Comparison of ENCODE assay signal across 9 mouse cellular contexts in genomic region chr13:58090643-58091042, GRCm38 (mm10). TPM values are rescaled to one million over a fixed set of nuclear protein-coding genes. Genes with fewer than 3 reads are reported as not detected.
DNase-seq lines count a peak whose midpoint lies in the region; ATAC-seq and TF ChIP-seq lines count a peak whose summit lies in the region.
"Had no signal": no experiment of that assay in that cellular context is flagged by ENCODE, and none has a peak within 500 bp of the region (broad histone marks: within the 10 kb centered on the region; RNA-seq: fewer than 3 reads in every experiment).

No protein-coding gene starts in this region.

- no peak overlapping the region for H3K9ac ChIP-seq in forebrain, embryonic 12.5 days
- no peak overlapping the region for H3K9ac ChIP-seq in liver, embryonic 12.5 days

- no peak for TF ChIP-seq CTCF in olfactory bulb, adult 2 months (IDR thresholded peaks at IDR 0.05; ENCODE audit: insufficient read depth, low read depth, low read length)

- H3K27me3 ChIP-seq in forebrain, embryonic 12.5 days, result no peaks in the 10 kb centered on the region
- H3K27me3 ChIP-seq in liver, embryonic 12.5 days (replicated peaks), result no peaks in the 10 kb centered on the region

- TF ChIP-seq POLR2A in olfactory bulb, adult 2 months (IDR thresholded peaks at IDR 0.05; ENCODE audit: insufficient read depth, low read depth, low read length), result no peak

- H3K27ac ChIP-seq in forebrain, embryonic 12.5 days, result peak overlapping the region; percentile 21; the same call in 1 of the 2 replicates
- H3K27ac ChIP-seq in olfactory bulb, adult 2 months (ENCODE audit: insufficient read depth, low read depth, low read length), result peak overlapping the region; percentile 96
- no peak overlapping the region for H3K27ac ChIP-seq in liver, embryonic 12.5 days

- no peaks in the 10 kb centered on the region for H3K9me3 ChIP-seq in forebrain, embryonic 12.5 days
- no peaks in the 10 kb centered on the region for H3K9me3 ChIP-seq in liver, embryonic 12.5 days (replicated peaks)

- ATAC-seq in forebrain, embryonic 12.5 days (ENCODE audit: low FRiP score), result peak; percentile 76
- no peak for ATAC-seq in liver, embryonic 12.5 days

- peak; percentile 65 for DNase-seq in embryo, embryonic 10 days (ENCODE audit: low spot score)
- DNase-seq in embryo, embryonic 9.5 days (ENCODE audit: extremely low spot score), result no peak
- peak; percentile 37 to 53 for DNase-seq in layer of hippocampus, postnatal 10 days (ENCODE audit: low spot score in 2 of 2)
- DNase-seq in testis, postnatal 10 days (ENCODE audit: low spot score), result no peak
- no peak for DNase-seq in gastrocnemius, postnatal 25 days
- DNase-seq: thymus, adult 2 months had no signal

- H3K4me1 ChIP-seq in forebrain, embryonic 12.5 days, result peaks cover 16% of the 10 kb centered on the region
- peaks cover 21% of the 10 kb centered on the region for H3K4me1 ChIP-seq in olfactory bulb, adult 2 months (ENCODE audit: control insufficient read depth, insufficient read depth, low read length)
- H3K4me1 ChIP-seq in liver, embryonic 12.5 days, result no peaks in the 10 kb centered on the region

- peak overlapping the region; percentile 23 for H3K4me2 ChIP-seq in forebrain, embryonic 12.5 days
- no peak overlapping the region for H3K4me2 ChIP-seq in liver, embryonic 12.5 days

- WGBS in forebrain, embryonic 12.5 days, result 8% methylated on average over 8 of the region's 8 CpGs
- WGBS in olfactory bulb, adult 2 months, result 6% methylated on average over 8 of the region's 8 CpGs
- WGBS in liver, embryonic 12.5 days (ENCODE audit: insufficient replicate concordance), result 55% methylated on average over 8 of the region's 8 CpGs

- no peak overlapping the region for H3K4me3 ChIP-seq in forebrain, embryonic 12.5 days (replicated peaks)
- H3K4me3 ChIP-seq in olfactory bulb, adult 2 months (ENCODE audit: insufficient read depth, low read depth, low read length), result no peak overlapping the region
- no peak overlapping the region for H3K4me3 ChIP-seq in liver, embryonic 12.5 days

- H3K36me3 ChIP-seq in forebrain, embryonic 12.5 days (replicated peaks), result no peaks in the 10 kb centered on the region
- no peaks in the 10 kb centered on the region; the same call in 1 of the 2 replicates for H3K36me3 ChIP-seq in liver, embryonic 12.5 days

RNA-seq across cellular contexts. Expression of gene Klhl3, which starts 22.7 kb away (rescaled TPM):
- polyA plus RNA-seq in forebrain, embryonic 12.5 days (2016; fragmentation: Nextera tagmentation; extraction: Ambion mirVana), result 3.9 and 4.3 TPM in 2 replicates
- 10 to 100 TPM; 25.0 to 27.8 TPM for total RNA-seq in layer of hippocampus, postnatal 10 days (2021)
- not detected in 2 replicates for polyA plus RNA-seq in olfactory bulb, adult 2 months (2012; ENCODE audit: insufficient read depth, insufficient read length, low replicate concordance, missing spikeins)
- total RNA-seq in gastrocnemius, postnatal 25 days (2021), result under 1 TPM; 0.41 to 0.88 TPM
- polyA plus RNA-seq in liver, embryonic 12.5 days (2016; fragmentation: Nextera tagmentation; extraction: Ambion mirVana), result 1.3 and 1.5 TPM in 2 replicates

RNA-seq across cellular contexts. Expression of gene Hnrnpa0, which starts 37.7 kb away (rescaled TPM):
- 69.5 and 75.3 TPM in 2 replicates for polyA plus RNA-seq in forebrain, embryonic 12.5 days (2016; fragmentation: Nextera tagmentation; extraction: Ambion mirVana)
- 100 to 1,000 TPM; 170 to 173 TPM for total RNA-seq in layer of hippocampus, postnatal 10 days (2021)
- 114 TPM in 1 of 2 replicates, not detected in the other for polyA plus RNA-seq in olfactory bulb, adult 2 months (2012; ENCODE audit: insufficient read depth, insufficient read length, low replicate concordance, missing spikeins)
- total RNA-seq in gastrocnemius, postnatal 25 days (2021), result 10 to 100 TPM; 34.6 to 38.6 TPM
- 12.6 and 13.7 TPM in 2 replicates for polyA plus RNA-seq in liver, embryonic 12.5 days (2016; fragmentation: Nextera tagmentation; extraction: Ambion mirVana)

Comparison
In these comparisons a context has a peak if more than half of its experiments do, and no peak if none do; other contexts are left out.
1. DNase-seq: peak in embryo, embryonic 10 days (single experiment) and layer of hippocampus, postnatal 10 days (2 of 2); none in embryo, embryonic 9.5 days (single experiment), testis, postnatal 10 days (single experiment) and gastrocnemius, postnatal 25 days (single experiment).